Mouse (Mus musculus) neutrophil, adult 59 days (primary cell): ENCODE results near the gene Sult1c1. TPM values are rescaled to one million over a fixed set of nuclear protein-coding genes. Genes with fewer than 3 reads are reported as not detected.

Source experiments
- total RNA-seq, 2 experiments: library from RNA; stranded (reverse); gene quantifications; 1 replicate in 1 of 2; 2 replicates in 1 of 2; pipeline ENCODE4 v1.2.4; 2023

Sult1c1 gene
- total RNA-seq: not detected

GRCm38 (mm10) chr17:53990574-53990973 lies at the start of gene Sult1c1:
TSS of gene Sult1c1 (minus strand) at chr17:53990674.

Other genes with a start within 250 kb of the Sult1c1 start
- not detected for gene Sult1c2, start 144.3 kb downstream of the Sult1c1 start, total RNA-seq